Mouse (Mus musculus): ENCODE measurements at regions not wholly inside any gene's neighbourhood (a gene's known extent, or its start where the extent isn't known, plus 50 kb on each side); places are given as distances from the start of the nearest gene placed in this dataset.

GRCm38 (mm10) chr7:58919863-58920262 is 263.9 kb downstream of the Atp10a start:
- DNase-seq: no peak

GRCm38 (mm10) chr7:58920283-58920682 is 264.3 kb downstream of the Atp10a start:
- no peak for DNase-seq

GRCm38 (mm10) chr7:58924975-58925374 is 269.0 kb downstream of the Atp10a start:
- DNase-seq: no peak

GRCm38 (mm10) chr7:58925406-58925805 is 269.4 kb downstream of the Atp10a start:
- DNase-seq: no peak

GRCm38 (mm10) chr7:58957448-58957847 is 271.1 kb upstream of the Ube3a start:
- DNase-seq: no peak

- peak; percentile 14 for DNase-seq
Observed at GRCm38 (mm10) chr7:59007196-59007595, 221.4 kb upstream of the Ube3a start.

GRCm38 (mm10) chr7:59013449-59014301 is 214.9 kb upstream of the Ube3a start:
- no peak for DNase-seq

GRCm38 (mm10) chr7:59014302-59014677 is 214.3 kb upstream of the Ube3a start:
- no peak for DNase-seq

- no peak for DNase-seq
Observed at GRCm38 (mm10) chr7:59027437-59027836, 201.1 kb upstream of the Ube3a start.

Data from cerebellum, adult 9-11 months (tissue).